Mouse (Mus musculus) adrenal gland, adult (tissue): ENCODE measurements around the gene Ddx1.

ENCODE experiments used
- DNase-seq, 2 experiments: peaks; one replicate each; pipeline ENCODE4 v3.0.0; 2022 to 2023; ENCODE audit warnings: low spot score in 1 of 2; ENCODE audit not compliant: inconsistent age in 2 of 2

The Ddx1 gene

DNA sequence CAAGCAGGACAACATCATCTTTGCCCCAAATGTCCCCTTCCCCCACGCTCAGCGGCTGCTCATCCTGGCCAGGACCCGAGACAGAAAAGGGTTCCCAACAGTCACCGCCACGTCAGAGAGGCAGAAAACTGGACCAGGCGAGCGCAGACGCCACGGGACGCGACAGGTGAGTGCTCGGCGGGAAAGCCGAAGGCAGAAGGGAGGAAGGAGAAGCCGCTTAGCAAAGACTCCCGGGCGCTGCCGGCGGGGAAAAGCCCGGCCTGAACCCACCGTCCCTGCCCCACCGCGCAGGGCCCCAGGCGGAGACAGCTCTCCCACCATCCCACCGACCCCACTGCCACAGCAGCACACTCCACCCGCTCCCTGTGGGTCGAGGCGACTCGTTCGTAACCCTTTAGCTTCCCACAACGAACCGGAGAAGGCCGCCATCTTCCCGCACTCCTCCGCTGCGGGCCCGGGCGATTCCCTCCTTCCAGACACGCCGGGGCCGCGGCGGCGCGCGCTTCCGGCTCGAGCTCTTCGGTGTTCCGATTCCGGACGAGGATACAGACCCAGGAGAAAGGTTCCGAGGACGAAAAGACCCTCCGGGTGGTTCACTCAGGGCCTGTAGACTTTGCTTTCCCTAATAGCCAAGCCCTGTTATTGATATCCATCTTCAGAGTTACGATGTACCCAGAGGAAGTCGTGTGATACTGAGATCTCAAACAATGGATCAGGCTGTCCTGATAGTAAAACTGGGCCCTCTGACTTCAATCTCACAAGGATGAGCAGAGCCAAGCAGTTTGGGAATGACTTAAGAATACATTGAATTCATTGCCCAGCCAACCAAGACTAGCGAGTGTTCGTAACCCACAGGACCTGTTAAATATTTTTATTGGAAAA lies at the start of gene Ddx1:
Gene Ddx1 (minus strand): TSS at position 523 of the 882 bp plus-strand sequence.
- peak; percentile 80 to 92 for DNase-seq

- DNase-seq = peak; percentile 15 to 72
Measured at GRCm38 (mm10) chr12:13293421-13293881, 44.4 kb upstream of the Ddx1 start.

DNA sequence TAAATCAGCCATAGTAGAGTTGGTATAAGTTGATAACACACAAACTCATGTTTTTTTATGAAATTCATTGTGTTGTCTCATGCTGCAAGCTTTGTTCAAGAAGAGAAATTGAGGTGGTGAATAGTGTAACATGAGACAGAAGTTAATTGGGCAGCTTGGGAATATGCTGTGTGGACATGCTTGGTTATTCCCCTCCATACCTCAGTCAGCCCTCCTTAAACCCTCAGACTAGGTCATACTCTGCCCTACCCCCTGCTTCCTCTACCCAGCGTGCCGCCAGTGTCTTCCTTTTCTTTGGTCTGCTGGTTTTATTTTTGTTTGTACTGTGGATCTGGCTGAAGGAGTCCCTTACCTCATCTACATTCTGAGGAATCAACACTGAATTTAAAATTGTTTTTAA lies 42.4 kb upstream of the Ddx1 start:
- no peak for DNase-seq

DNA sequence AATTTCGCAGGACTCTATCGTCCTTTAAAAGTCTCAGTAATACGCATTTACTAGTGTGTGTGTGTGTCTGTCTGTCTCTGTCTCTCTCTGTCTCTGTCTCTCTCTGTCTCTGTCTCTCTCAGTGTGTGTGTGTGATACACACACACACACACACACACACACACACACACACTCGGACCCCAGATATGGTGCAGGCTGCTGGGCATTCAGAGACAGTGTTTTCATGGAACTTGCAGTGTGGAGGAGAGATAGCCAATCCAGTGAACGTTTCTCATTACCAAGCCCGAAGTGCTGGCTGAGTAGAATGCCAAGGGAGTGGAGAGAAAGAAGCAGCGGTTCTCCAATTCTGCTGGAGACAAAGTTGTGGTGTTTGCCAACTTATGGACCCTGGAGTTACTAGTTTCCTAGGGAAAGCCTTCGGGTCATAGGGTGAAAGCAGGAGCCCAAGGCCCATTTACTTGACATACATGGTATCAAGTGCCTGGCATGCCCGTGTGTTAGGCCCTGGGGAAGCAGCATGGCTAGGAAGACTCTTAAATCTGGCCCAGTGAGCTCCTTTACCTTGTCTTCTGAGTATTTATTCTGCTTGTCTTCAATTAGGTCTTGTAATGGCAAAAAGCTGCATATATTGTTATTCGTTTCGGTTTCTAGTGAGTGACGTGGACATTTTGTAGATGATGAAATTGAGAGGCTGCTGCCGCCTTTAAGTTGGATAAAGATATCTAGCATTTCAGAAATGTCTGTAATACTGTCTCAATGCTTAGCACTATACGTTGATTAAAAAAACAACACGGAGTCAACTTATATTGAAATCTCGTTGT lies 20.8 kb upstream of the Ddx1 start:
- peak in 1 of 2 experiments; percentile 33 for DNase-seq

GRCm38 (mm10) chr12:13268826-13269449 lies 19.9 kb upstream of the Ddx1 start, which contains the start of gene Nbas:
Nbas (plus strand) TSS chr12:13269133.
- DNase-seq = peak; percentile 88 to 96

DNA sequence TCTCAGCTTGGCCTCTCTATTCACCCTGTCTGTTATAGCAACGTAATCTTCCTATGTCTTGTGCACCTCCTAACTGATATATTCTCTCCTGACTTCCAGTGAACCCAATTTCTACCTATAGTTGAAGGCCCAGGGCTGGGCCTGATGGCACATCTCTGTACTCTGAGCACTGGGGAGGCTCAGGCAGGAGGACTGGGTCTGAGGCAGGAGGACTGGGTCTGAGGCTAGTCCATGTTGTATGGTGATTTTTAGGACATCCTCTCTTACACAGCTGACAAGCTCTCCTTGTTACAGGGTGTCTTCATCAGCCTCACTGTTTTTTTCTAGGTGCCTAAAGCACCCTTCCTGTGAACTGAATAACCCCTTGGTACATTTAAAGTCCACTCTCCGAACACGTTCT lies 19.4 kb upstream of the Ddx1 start:
- DNase-seq = no peak

- DNase-seq = no peak
Measured at GRCm38 (mm10) chr12:13255701-13256100, 6.7 kb upstream of the Ddx1 start.

GRCm38 (mm10) chr12:13255068-13255467 lies 6.1 kb upstream of the Ddx1 start:
- DNase-seq = peak in 1 of 2 experiments; percentile 30

DNA sequence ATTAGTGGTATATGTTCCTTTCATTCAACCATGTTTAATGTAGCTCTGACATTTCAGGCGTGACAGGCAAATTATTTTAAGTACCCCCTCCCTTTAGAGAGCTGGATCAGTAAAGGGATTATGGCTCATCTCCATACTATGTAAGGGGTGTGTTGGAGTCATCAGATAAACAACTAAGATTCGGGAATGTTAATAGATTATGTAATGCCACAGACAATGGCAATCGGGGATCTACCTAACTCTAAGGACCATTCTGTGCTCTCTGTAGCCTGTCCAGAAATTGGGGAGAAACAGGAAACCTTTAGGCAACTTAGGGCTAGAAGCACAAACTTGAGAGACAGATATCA lies 533 bp upstream of the Ddx1 start:
- no peak for DNase-seq

- DNase-seq = no peak
Measured at GRCm38 (mm10) chr12:13242453-13242852, 6.6 kb downstream of the Ddx1 start.

GRCm38 (mm10) chr12:13218101-13218514 lies 30.9 kb downstream of the Ddx1 start:
- no peak for DNase-seq

- DNase-seq = no peak
Measured at GRCm38 (mm10) chr12:13217568-13217967, 31.4 kb downstream of the Ddx1 start.

DNA sequence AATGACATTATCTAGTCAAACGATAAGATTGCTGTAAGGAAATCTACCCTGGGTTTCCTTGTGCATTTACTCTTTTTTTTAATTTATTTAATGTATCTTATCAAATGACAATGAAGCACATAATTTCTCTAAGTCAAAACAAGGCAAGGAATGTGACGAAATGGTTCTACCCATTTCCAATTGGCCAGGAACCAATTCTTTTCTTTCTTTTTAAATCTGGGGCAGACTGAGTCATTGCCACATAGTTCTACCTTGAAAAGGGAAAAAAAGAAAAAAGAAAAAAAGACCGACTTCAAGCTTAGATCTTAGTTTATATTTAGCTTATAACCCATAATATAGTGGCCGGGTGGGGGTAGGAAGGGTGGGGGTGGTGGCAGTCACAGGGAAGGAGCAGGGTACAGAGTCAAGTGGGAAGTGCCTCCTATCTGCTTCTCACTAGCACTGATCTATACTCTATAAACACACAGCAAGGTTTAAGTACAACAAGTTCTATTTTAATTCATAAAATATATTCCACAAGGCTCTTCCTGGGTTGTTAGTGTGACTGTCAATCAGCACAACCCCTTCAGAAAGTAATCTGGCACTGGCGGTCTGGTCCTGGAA lies 32.4 kb downstream of the Ddx1 start:
- DNase-seq = peak in 1 of 2 experiments; percentile 69

DNA sequence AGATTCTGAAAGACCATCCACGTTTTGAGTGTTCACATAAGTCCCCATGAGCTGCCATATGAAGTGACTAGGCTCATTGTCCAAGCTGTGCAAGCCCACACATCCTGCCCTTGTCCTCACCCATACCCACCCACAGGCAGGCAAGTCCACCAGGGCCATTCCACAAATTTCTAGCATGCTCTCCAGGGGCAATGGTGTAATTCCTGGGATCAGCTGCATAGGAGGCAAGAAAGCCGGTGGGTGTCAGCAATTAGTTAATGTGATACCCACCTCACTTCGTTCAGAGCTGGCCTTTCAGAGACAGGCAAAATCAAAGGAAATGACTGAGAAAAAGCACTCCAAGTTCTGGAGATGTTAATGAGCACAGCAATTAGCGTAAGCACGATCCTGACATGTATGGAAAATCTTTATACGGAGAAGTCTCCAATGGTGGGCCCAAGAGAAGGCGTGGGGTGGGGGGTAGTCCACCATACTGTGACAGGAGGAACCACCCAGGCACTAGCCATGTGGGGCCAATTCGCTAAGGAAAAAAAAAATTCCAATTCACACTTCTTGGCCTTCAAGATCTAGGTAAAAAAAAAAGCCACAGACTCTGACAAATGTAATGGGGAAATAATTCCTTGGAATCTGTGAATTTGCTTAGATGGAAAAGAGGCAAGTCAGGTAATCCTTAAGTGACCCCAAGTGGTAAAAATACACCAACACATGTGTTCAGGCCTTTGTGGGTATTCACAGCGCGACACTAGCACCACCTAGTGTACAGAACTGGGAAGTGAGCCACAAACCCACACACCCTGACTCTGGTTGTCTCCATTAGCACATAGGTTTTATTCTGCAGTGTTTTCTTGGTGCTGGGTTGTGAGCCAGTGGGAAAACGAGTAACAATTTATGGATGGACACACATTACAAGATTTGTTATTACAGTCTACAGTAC lies 34.4 kb downstream of the Ddx1 start:
- DNase-seq = peak; percentile 80 to 95

- peak; percentile 44 to 77 for DNase-seq
Measured at GRCm38 (mm10) chr12:13211746-13212482, 37.1 kb downstream of the Ddx1 start.

- no peak for DNase-seq
Measured at GRCm38 (mm10) chr12:13209692-13210377, 39.2 kb downstream of the Ddx1 start.

GRCm38 (mm10) chr12:13208983-13209451 lies 40.0 kb downstream of the Ddx1 start:
- DNase-seq = no peak

DNA sequence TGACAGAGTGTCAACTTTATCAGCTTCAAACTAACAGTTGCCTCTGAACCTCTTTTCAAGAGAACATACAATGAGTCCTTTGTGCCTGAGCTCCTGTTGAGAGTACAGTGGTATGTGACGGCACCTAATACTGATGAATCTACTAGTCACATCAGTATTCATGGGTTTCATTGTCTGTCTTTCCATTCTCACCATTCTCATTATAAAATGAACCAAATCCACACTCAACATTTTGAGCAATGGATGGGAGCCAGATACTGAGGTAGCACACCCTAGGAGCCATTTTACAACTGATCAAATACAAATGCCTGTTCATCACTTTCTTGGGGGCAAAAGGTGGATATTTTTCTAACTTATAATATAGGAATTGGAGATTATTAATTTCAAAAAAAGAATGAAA lies 40.5 kb downstream of the Ddx1 start:
- DNase-seq = no peak
